Mouse (Mus musculus): ENCODE measurements around the gene Bcas3.

The Bcas3 gene

GRCm38 (mm10) chr11:85352539-85353380 lies at the start of gene Bcas3:
Gene Bcas3, plus strand, starts transcription at chr11:85353167.
- DNase-seq (ENCODE audit: low read depth, low spot score), result peak; percentile 98

DNA sequence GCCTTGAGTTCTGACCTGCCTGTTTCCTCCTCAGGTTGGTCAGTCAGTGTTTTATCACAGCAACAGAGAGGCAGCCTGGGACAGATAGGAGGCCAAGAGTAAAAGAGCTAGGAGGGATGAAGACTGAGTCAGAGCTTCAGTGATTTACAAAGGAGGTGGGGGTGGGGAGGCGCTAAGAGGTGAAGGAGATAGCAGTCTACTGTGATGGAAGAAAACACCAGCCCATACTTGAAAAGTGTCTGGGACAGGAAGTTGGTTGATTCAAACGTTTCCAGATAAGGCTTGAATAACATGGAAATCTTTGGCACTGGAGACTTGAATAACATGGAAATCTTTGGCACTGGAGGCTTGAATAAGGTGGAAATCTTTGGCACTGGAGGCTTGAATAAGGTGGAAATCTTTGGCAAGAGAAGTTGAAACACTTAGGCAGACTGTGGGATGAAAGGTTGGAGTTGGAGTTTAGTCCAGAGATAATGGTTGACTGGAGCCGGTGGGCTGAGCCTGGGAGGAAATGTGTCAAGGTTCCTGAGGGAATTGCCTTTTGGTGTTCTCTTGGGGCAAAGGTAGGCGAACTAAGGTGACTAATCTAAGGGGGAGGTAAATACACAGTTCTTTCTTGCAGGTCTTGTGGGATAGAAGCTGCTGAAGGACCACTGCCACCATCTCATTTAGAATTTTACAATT lies 46.2 kb upstream of the Bcas3 start:
- DNase-seq (ENCODE audit: low read depth, low spot score), result no peak

- peak; percentile 17 for DNase-seq (ENCODE audit: low read depth, low spot score)
These were observed 44.2 kb upstream of the Bcas3 start for GRCm38 (mm10) chr11:85308799-85309198.

- no peak for DNase-seq (ENCODE audit: low read depth, low spot score)
These were observed 42.6 kb upstream of the Bcas3 start for GRCm38 (mm10) chr11:85310407-85310712.

- peak; percentile 99 for DNase-seq (ENCODE audit: low read depth, low spot score)
These were observed 42.0 kb upstream of the Bcas3 start, which contains the start of gene Ppm1d for GRCm38 (mm10) chr11:85310713-85311574. Gene Ppm1d, plus strand, starts transcription at chr11:85311244.

GRCm38 (mm10) chr11:85311645-85312490 lies 41.1 kb upstream of the Bcas3 start:
- peak; percentile 78 for DNase-seq (ENCODE audit: low read depth, low spot score)

DNA sequence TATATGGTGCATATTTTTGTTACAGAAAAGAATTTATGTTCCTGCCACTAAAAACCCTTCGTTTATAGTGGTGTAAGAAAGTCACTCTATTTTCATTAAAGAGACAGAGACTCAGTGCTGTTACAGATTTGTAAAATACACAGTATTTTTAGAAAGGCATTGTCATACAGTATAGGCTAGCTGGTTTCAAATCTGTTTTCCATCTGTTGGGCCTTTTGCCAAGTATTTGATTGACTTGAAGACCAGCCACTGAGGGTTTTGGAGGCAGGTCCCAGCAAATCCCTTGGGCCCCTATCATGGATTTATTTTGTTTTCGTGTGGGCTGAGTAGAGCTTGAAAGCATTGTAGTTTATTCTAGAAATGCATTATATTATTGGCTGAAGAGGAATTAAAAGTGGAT lies 40.1 kb upstream of the Bcas3 start:
- peak; percentile 42 for DNase-seq (ENCODE audit: low read depth, low spot score)

- no peak for DNase-seq (ENCODE audit: low read depth, low spot score)
These were observed 39.6 kb upstream of the Bcas3 start for GRCm38 (mm10) chr11:85313361-85313760.

GRCm38 (mm10) chr11:85323567-85324330 lies 29.2 kb upstream of the Bcas3 start:
- DNase-seq (ENCODE audit: low read depth, low spot score), result peak; percentile 59

DNA sequence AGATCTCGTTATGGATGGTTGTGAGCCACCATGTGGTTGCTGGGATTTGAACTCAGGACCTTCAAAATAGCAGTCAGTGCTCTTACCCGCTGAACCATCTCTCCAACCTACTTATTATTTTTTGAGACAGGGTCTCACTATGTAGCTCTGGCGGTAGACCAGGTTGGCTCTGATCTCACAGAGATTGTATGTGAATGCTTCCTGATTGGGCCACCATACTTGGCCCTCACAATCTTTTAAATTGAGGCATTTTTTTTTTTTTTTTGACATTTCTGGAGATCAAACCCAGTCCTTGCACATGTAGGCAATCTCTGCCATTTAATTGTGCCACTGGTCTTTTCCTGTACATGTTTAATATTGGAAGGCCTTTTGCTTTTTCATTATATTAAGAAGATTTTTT lies 24.2 kb upstream of the Bcas3 start:
- DNase-seq (ENCODE audit: low read depth, low spot score), result no peak

DNA sequence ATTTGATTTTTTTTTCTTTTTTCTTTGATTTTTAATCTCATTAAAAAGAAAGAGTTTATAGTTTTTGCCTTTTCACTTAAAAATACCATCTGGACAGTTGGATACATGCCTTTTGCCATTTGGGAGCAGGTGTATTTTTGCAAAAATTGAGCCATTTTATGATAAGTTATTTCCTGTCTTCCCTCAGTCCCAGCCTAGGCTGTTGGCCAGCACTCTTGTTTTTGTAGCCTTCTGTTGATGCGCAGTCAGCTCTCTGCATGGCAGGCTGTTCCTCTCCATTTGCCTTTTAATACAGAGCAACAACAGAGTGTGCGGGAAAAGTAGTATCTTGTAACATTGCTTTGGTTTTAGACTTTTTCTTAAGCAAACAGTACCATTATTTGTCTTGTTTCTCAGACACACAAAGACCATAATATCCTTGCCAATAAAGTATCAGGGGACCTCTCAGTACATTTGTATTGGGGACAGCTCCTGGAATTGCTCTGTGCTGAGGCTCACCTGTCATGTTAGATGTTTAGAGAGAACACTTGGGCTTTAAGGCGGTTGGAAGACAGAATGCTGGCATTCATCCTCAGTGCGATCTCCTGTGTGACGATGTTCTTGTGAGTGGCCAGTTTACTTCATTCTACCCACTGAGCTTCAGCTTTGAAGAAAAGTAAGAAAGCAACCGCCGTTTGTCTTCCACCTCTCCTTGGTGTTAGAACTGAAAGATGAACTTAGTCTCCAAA lies 23.6 kb upstream of the Bcas3 start:
- no peak for DNase-seq (ENCODE audit: low read depth, low spot score)

DNA sequence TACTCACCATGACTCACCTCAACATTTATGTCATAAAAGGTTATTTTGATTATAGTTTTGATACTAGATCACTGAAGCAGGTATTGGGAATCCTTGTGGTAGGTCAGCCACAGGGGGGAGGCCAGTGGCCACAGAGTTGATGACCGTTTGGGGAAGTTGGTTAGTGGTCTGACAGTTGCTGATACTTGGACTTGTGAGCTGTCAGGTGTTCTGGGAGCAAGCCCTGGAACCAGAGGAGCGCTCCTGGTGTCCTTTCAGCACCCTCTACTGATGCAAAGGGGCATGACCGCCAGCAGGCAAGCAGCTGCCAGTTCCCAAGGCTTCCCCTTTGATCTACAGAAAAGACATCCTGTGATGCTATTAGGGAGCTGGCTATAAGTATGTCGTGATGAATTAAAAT lies 18.2 kb upstream of the Bcas3 start:
- peak; percentile 30 for DNase-seq (ENCODE audit: low read depth, low spot score)

DNA sequence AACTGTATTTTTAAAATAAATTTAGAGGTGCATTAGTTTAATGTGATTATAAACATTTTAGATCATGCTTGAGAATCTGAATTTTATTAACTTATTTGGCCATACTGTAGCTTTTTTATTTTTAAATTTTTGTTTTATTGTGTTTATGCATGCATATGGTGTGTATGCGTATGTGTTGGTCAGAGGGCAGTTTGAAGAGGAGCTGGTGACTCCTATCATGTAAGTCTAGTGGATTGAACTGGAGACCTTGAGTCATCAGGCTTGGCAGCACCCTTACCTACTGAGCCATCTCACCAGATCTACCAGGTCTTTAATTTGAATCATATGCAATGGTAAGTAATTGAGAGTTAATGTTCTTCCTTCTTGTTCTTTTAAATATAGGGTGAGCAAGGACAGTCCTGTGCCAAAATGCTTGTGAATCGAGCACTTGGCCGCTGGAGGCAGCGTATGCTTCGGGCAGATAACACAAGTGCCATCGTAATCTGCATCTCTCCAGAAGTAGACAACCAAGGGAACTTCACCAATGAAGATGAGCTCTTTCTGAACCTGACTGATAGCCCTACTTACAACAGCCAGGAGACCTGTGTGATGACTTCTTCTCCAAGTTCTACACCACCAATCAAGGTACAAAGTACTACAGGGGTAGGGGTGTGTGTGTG lies 13.7 kb upstream of the Bcas3 start:
- no peak for DNase-seq (ENCODE audit: low read depth, low spot score)

DNA sequence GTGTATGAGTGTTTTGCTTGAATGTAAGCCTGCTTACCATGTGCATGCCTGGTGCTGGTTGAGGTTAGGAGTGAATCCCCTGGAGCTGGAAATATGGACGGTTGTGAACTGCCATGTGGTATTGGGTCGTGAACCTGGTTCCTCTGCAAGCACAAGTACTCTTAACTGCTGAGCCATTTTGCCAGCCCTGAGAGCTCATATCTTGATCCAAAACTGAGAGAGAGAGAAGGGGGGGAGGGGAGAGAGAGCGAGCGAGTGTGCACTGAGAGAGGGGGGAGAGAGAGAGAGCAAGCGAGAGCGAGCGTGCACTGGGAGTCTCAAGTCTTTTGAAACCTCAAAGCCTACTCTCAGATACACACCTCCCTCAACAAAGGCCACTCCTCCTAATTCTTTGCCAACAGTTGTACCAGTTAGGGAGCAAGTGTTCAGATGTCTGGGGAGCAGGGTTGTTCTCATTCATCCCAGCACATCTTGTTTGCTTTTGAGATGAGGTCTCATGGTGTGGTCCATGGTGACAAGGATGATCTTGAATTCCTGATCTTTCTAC lies 12.8 kb upstream of the Bcas3 start:
- no peak for DNase-seq (ENCODE audit: low read depth, low spot score)

GRCm38 (mm10) chr11:85353819-85354218 lies 852 bp downstream of the Bcas3 start:
- DNase-seq (ENCODE audit: low read depth, low spot score), result no peak

DNA sequence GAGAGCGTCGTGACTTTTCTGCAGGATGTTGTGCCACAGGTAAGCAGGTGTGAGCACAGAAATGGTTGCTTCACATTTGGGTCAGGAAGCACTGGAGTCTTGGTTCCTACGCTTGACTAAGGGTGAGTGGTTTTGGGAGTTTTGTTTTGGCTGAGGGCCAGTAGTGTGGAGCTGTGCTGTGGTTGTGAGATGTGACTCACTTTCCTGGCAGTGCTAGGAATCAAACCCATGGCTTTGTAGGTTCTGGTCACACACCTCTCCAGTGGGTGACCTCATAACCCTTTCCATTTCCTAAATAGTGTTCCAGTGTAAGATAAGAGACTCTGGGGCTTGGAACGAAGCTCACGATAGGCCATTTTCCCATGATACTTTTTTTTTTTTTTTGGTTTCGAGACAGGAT lies 6.7 kb downstream of the Bcas3 start:
- no peak for DNase-seq (ENCODE audit: low read depth, low spot score)

GRCm38 (mm10) chr11:85361621-85362020 lies 8.7 kb downstream of the Bcas3 start:
- no peak for DNase-seq (ENCODE audit: low read depth, low spot score)

DNA sequence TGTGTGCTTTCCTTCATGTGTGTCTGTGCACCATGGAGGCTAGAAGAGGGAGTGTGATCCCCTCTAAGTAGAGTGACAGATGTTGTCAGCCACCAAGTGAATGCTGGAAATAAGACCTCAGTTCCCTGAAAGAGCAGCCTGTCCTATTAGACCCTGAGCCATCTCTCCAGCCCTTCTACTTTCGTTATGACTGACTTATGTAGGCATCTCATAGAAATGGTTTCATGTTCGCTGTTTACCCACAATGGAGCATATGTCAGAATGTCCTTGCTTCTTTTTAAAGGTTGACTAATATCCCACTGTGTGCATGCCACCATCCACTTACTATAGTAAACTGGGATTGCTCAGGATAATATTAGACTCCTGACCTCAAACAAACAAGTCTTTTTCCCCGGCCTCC lies 13.2 kb downstream of the Bcas3 start:
- no peak for DNase-seq (ENCODE audit: low read depth, low spot score)

- no peak for DNase-seq (ENCODE audit: low read depth, low spot score)
These were observed 14.9 kb downstream of the Bcas3 start for GRCm38 (mm10) chr11:85367823-85368222.

Measured in CD4-positive helper T cell, adult 2 months (primary cell).